ENCODE assay signal across 12 mouse cellular contexts in genomic region chr3:116577286-116577685, GRCm38 (mm10). TPM values are rescaled to one million over a fixed set of nuclear protein-coding genes. Genes with fewer than 3 reads are reported as not detected.
DNase-seq lines count a peak whose midpoint lies in the region; ATAC-seq and TF ChIP-seq lines count a peak whose summit lies in the region.
"Had no signal": no experiment of that assay in that cellular context is flagged by ENCODE, and none has a peak within 500 bp of the region (broad histone marks: within the 10 kb centered on the region; RNA-seq: fewer than 3 reads in every experiment).

No protein-coding gene starts in this region.

- no peaks in the 10 kb centered on the region for H3K4me1 ChIP-seq in ES-Bruce4 (ENCODE audit: control insufficient read depth, insufficient read depth, low read length)
- H3K4me1 ChIP-seq: embryonic facial prominence, embryonic 13.5 days; hindbrain, embryonic 13.5 days; neural tube, embryonic 12.5 days had no signal

- no peaks in the 10 kb centered on the region for H3K27me3 ChIP-seq in ES-Bruce4 (ENCODE audit: control insufficient read depth, insufficient read depth, low read length, poor library complexity, severe bottlenecking)
- H3K27me3 ChIP-seq: embryonic facial prominence, embryonic 13.5 days; hindbrain, embryonic 13.5 days; neural tube, embryonic 12.5 days had no signal

- H3K27ac ChIP-seq in left cerebral cortex, adult 2 months = no peak overlapping the region
- H3K27ac ChIP-seq in ES-Bruce4 (ENCODE audit: insufficient read depth, low read length) = no peak overlapping the region
- H3K27ac ChIP-seq: embryonic facial prominence, embryonic 13.5 days; hindbrain, embryonic 13.5 days; neural tube, embryonic 12.5 days had no signal

- TF ChIP-seq EP300 in ES-Bruce4 (IDR thresholded peaks at IDR 0.05; ENCODE audit: insufficient read depth, low read depth, low read length) = no peak

- H3K9me3 ChIP-seq in ES-Bruce4 (replicated peaks; ENCODE audit: control insufficient read depth, insufficient read depth, low read length, poor library complexity, severe bottlenecking) = no peaks in the 10 kb centered on the region
- H3K9me3 ChIP-seq: embryonic facial prominence, embryonic 13.5 days; hindbrain, embryonic 13.5 days; neural tube, embryonic 12.5 days had no signal

- DNase-seq in adrenal gland, adult 2 months = peak; percentile 44
- no peak for DNase-seq in adrenal gland, postnatal 4 days (ENCODE audit: low spot score in 2 of 2)
- no peak for DNase-seq in left cerebral cortex, adult 2 months (ENCODE audit: extremely low spot score in 1 of 2, low spot score in 2 of 2)
- no peak for DNase-seq in left cerebral cortex, adult 11 months (ENCODE audit: low spot score)
- DNase-seq in left cerebral cortex, adult 18-20 months (ENCODE audit: low spot score in 2 of 2) = no peak
- no peak for DNase-seq in ovary, adult 18-20 months (ENCODE audit: low spot score)
- DNase-seq: gastrocnemius, postnatal 14 days had no signal

- peak; percentile 26; the same call in 1 of the 2 replicates for TF ChIP-seq CTCF in left cerebral cortex, adult 2 months (IDR thresholded peaks at IDR 0.05)
- TF ChIP-seq CTCF in ES-Bruce4 (IDR thresholded peaks at IDR 0.05; ENCODE audit: low read depth, low read length) = peak; percentile 67

- H3K9ac ChIP-seq in ES-Bruce4 (ENCODE audit: low read depth, poor library complexity, severe bottlenecking) = no peak overlapping the region
- H3K9ac ChIP-seq: embryonic facial prominence, embryonic 13.5 days; hindbrain, embryonic 13.5 days; neural tube, embryonic 12.5 days had no signal

- no peak overlapping the region for H3K4me3 ChIP-seq in left cerebral cortex, adult 2 months
- H3K4me3 ChIP-seq in ES-Bruce4 (ENCODE audit: low read depth, low read length) = no peak overlapping the region
- H3K4me3 ChIP-seq: embryonic facial prominence, embryonic 13.5 days; hindbrain, embryonic 13.5 days; neural tube, embryonic 12.5 days had no signal

- ATAC-seq in common myeloid progenitor, adult 5-6 weeks (replicated peaks; ENCODE audit: low read depth, poor library complexity, severe bottlenecking) = 0 out of 2 replicates have a peak, but pooled peaks have one; percentile 36

- TF ChIP-seq POLR2A in ES-Bruce4 (IDR thresholded peaks at IDR 0.05; ENCODE audit: insufficient read depth, low read length) = no peak

- intact Hi-C loops in left cerebral cortex, adult 2 months (cut with DNase I) = loop anchor here (5.0 kb wide), 2 partner anchors 65 to 245 kb away; partner anchors contain the start of gene Dbt

- peaks cover 8% of the 10 kb centered on the region for H3K36me3 ChIP-seq in ES-Bruce4 (ENCODE audit: control insufficient read depth, insufficient read depth, low read length, poor library complexity, severe bottlenecking)

RNA-seq across cellular contexts. Expression of gene Lrrc39, which starts 14.5 kb away (rescaled TPM):
- 1 to 10 TPM; 2.0 to 3.2 TPM for total RNA-seq in adrenal gland, adult 2 months (2021)
- 0.31 and 0.43 TPM in 2 replicates for polyA plus RNA-seq in adrenal gland, adult 2 months (2012; rRNA removed)
- 1 to 10 TPM; 2.7 to 3.6 TPM for total RNA-seq in adrenal gland, postnatal 4 days (2021)
- not detected for total RNA-seq in left cerebral cortex, adult 2 months (2021)
- 0.19 TPM in 1 of 2 replicates, not detected in the other for polyA plus RNA-seq in ES-Bruce4 (2011; ENCODE audit: insufficient read depth, insufficient read length, low read depth, missing spikeins)
- total RNA-seq in common myeloid progenitor, adult 5-6 weeks (2017) = 0.27 and 0.53 TPM in 2 replicates
- total RNA-seq in left cerebral cortex, adult 18-20 months (2021) = not detected

RNA-seq across cellular contexts. Expression of gene Sass6, which starts 17.5 kb away (rescaled TPM):
- 1 to 10 TPM; 1.9 to 3.5 TPM for total RNA-seq in adrenal gland, adult 2 months (2021)
- polyA plus RNA-seq in adrenal gland, adult 2 months (2012; rRNA removed) = 0.21 and 0.38 TPM in 2 replicates
- 10 to 100 TPM in 1 of 2 experiments, 1 to 10 TPM in 1; 9.4 to 10.0 TPM for total RNA-seq in adrenal gland, postnatal 4 days (2021)
- 1 to 10 TPM; 5.9 to 8.1 TPM for total RNA-seq in left cerebral cortex, adult 2 months (2021)
- polyA plus RNA-seq in ES-Bruce4 (2011; ENCODE audit: insufficient read depth, insufficient read length, low read depth, missing spikeins) = 19.8 and 23.4 TPM in 2 replicates
- 49.8 and 57.5 TPM in 2 replicates for total RNA-seq in common myeloid progenitor, adult 5-6 weeks (2017)
- 1 to 10 TPM; 6.4 to 9.1 TPM for total RNA-seq in left cerebral cortex, adult 18-20 months (2021)

RNA-seq across cellular contexts. Expression of gene Trmt13, which starts 37.1 kb away (rescaled TPM):
- total RNA-seq in adrenal gland, adult 2 months (2021) = 10 to 100 TPM; 11.5 to 16.4 TPM
- polyA plus RNA-seq in adrenal gland, adult 2 months (2012; rRNA removed) = 1.8 and 2.3 TPM in 2 replicates
- 10 to 100 TPM; 19.5 to 23.2 TPM for total RNA-seq in adrenal gland, postnatal 4 days (2021)
- 10 to 100 TPM; 17.4 to 19.4 TPM for total RNA-seq in left cerebral cortex, adult 2 months (2021)
- polyA plus RNA-seq in ES-Bruce4 (2011; ENCODE audit: insufficient read depth, insufficient read length, low read depth, missing spikeins) = 32.3 and 32.8 TPM in 2 replicates
- 47.6 and 51.1 TPM in 2 replicates for total RNA-seq in common myeloid progenitor, adult 5-6 weeks (2017)
- 10 to 100 TPM; 15.3 to 15.9 TPM for total RNA-seq in left cerebral cortex, adult 18-20 months (2021)
